Mouse (Mus musculus) heart, postnatal 0 days (tissue): ENCODE results near the gene Ryr2. TPM values are rescaled to one million over a fixed set of nuclear protein-coding genes. Genes with fewer than 3 reads are reported as not detected.

Source experiments
- ATAC-seq: fragments of 200-750 bp; cut with Nextera tagmentation; 2 replicates; pipeline ENCODE4 v1.8.0; 2017; ENCODE audit warnings: low read depth, moderate number of reproducible peaks, moderate library complexity; ENCODE audit not compliant: insufficient read depth
- DNase-seq: peaks from one replicate; pipeline ENCODE4 v3.0.0-alpha.2; 2016; ENCODE audit warnings: low spot score
- H3K27ac ChIP-seq: fragments of 300-500 bp; sonication (generic); 2 replicates; pipeline ENCODE4 v1.5.1; 2014; ENCODE audit warnings: low read depth, mild to moderate bottlenecking
- H3K27me3 ChIP-seq: fragments of 300-500 bp; sonication (generic); 2 replicates; pipeline ENCODE4 v1.6.1; 2014; ENCODE audit warnings: low read length, mixed read lengths; ENCODE audit not compliant: control insufficient read depth, insufficient read depth
- H3K36me3 ChIP-seq: fragments of 300-500 bp; sonication (generic); replicated peaks from 2 replicates; pipeline ENCODE4 v1.6.1; 2014; ENCODE audit warnings: low read length, mixed read lengths; ENCODE audit not compliant: control insufficient read depth, insufficient read depth
- H3K4me1 ChIP-seq: fragments of 300-500 bp; sonication (generic); 2 replicates; pipeline ENCODE4 v1.6.1; 2014; ENCODE audit warnings: antibody characterized with exemption; ENCODE audit not compliant: control insufficient read depth, insufficient read depth
- H3K4me2 ChIP-seq: fragments of 300-500 bp; sonication (generic); 2 replicates; pipeline ENCODE4 v1.6.1; 2014; ENCODE audit warnings: low read depth, mild to moderate bottlenecking, low read length, moderate library complexity
- H3K4me3 ChIP-seq: fragments of 300-500 bp; sonication (generic); 2 replicates; pipeline ENCODE4 v1.5.1; 2014; ENCODE audit warnings: low read depth, low read length
- H3K9ac ChIP-seq: fragments of 300-500 bp; sonication (generic); replicated peaks from 2 replicates; pipeline ENCODE4 v1.6.1; 2014; ENCODE audit warnings: low read depth, low read length, mixed read lengths
- H3K9me3 ChIP-seq: fragments of 300-500 bp; sonication (generic); replicated peaks from 2 replicates; pipeline ENCODE4 v1.6.1; 2016; ENCODE audit warnings: low read length; ENCODE audit not compliant: control insufficient read depth
- CTCF ChIP-seq: IDR thresholded peaks from 2 replicates; pipeline ENCODE4 v1.5.1; 2016; ENCODE audit warnings: antibody characterized with exemption, control low read depth, low read depth
- EP300 ChIP-seq: IDR thresholded peaks from 2 replicates; pipeline ENCODE4 v1.6.1; 2016; ENCODE audit warnings: antibody characterized with exemption, low read depth
- WGBS: fragments of 180-500 bp; shearing (Covaris S2); extraction: QIAGEN DNeasy Blood & Tissue Kit; methylation state at CpG from one replicate; pipeline ENCODE4 v1.1.7; 2014; 5-methylcytosine and 5-hydroxymethylcytosine counted together
- polyA plus RNA-seq: library from polyadenylated mRNA; unstranded; fragments of >200 nt; fragmentation: Nextera tagmentation; extraction: Ambion mirVana; gene quantifications from 2 replicates; pipeline ENCODE4 v1.2.1, GENCODE M21; 2015
- total RNA-seq: library from RNA; depleted of rRNA; stranded (reverse); fragments of >200 nt; gene quantifications from 2 replicates; pipeline ENCODE4 v1.2.3, GENCODE M21; 2014; ENCODE audit warnings: low replicate concordance

Ryr2 gene
- total and polyA plus RNA-seq, 2 experiments from 2014 or later = 61.4 to 396 TPM

DNA sequence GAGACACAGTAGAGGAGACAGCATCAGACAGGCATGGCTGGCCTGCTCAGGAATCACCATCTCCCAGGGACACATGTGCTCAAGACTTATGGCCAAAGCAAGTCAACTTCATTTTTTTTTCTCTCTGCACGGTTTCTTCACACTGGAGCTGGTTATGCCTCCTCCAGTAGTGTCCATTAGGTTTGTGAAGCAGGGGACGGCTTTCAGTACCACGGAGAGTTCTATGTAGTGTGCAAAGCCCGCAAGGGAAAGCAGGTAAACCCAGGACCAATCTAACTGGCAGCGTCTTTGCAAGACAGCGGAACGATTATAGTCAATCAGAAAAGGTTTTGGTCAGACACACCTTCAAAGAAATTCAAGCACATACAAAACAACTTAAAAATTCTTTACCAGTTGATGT is 560.9 kb downstream of the Ryr2 start:
- Histone ChIP-seq H3K27me3 (no peaks in the 10 kb centered on the region), H3K4me1 (no peaks in the 10 kb centered on the region), H3K9ac (no peak overlapping the region), H3K36me3 (no peaks in the 10 kb centered on the region), H3K9me3 (no peaks in the 10 kb centered on the region), H3K27ac (no peak overlapping the region), H3K4me2 (no peak overlapping the region), H3K4me3 (no peak overlapping the region)
- WGBS = 31% methylated on average over 7 of the region's 7 CpGs
- TF ChIP-seq CTCF (no peak), EP300 (no peak)
- DNase-seq (no peak), ATAC-seq (peak; percentile 34; the same call in 1 of the 2 replicates)

DNA sequence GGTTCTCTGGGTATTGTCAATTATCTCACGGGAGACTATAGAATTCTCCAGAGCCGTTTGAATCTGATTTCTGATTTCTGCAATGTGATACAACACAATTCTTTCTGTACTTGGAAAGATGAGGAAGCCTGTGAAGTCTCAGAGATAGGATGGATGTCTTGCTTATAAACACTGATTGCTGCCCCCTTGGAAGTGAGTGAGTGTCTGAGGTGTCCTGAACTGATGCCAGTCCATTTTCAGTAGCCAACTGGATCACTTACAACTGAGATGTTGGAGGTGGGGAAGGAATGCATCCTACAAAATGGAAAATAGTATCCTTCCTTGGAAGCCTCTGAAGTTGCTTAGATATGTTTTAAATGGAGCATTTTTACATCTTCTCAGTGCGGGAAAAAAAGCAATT is 564.2 kb downstream of the Ryr2 start:
- Histone ChIP-seq H3K4me2 (no peak overlapping the region), H3K27me3 (no peaks in the 10 kb centered on the region), H3K4me1 (no peaks in the 10 kb centered on the region), H3K36me3 (no peaks in the 10 kb centered on the region), H3K9me3 (no peaks in the 10 kb centered on the region), H3K4me3 (no peak overlapping the region), H3K27ac (no peak overlapping the region), H3K9ac (no peak overlapping the region)
- TF ChIP-seq CTCF (no peak), EP300 (no peak)
- ATAC-seq = no peak
- 80% methylated on average over 3 of the region's 3 CpGs for WGBS
- DNase-seq = no peak

DNA sequence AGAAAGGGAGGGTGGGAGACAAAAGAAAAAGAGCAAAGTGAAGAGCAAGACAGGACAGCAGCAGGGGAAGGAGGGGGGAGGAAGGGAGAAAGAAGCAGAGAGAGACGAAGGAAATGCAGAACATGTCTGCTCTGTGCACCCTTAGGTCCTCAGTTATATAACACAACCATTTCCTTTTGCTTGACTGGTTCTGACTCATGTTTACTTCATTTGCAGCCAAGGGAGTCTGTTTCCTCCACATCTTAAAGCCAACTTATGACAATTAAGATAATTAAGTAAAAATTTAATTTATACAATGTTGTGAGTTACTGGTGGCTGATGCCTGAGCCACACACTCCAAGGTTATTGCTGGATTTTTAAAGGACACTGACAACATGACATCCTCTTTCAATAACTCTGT is 569.9 kb downstream of the Ryr2 start:
- Histone ChIP-seq H3K27ac (no peak overlapping the region), H3K27me3 (no peaks in the 10 kb centered on the region), H3K4me3 (no peak overlapping the region), H3K4me1 (no peaks in the 10 kb centered on the region), H3K9ac (no peak overlapping the region), H3K36me3 (no peaks in the 10 kb centered on the region), H3K4me2 (no peak overlapping the region), H3K9me3 (no peaks in the 10 kb centered on the region)
- DNase-seq (no peak), ATAC-seq (no peak)
- 46% methylated on average over 1 of the region's 1 CpGs for WGBS
- TF ChIP-seq CTCF (no peak), EP300 (no peak)

GRCm38 (mm10) chr13:11535874-11536273 is 570.9 kb downstream of the Ryr2 start:
- no peak for TF ChIP-seq CTCF
- TF ChIP-seq EP300 = no peak
- Histone ChIP-seq H3K4me3 (no peak overlapping the region), H3K36me3 (no peaks in the 10 kb centered on the region), H3K4me2 (no peak overlapping the region), H3K9ac (no peak overlapping the region), H3K9me3 (no peaks in the 10 kb centered on the region), H3K4me1 (no peaks in the 10 kb centered on the region), H3K27me3 (no peaks in the 10 kb centered on the region), H3K27ac (no peak overlapping the region)
- 73% methylated on average over 3 of the region's 3 CpGs for WGBS
- DNase-seq (no peak), ATAC-seq (no peak)

GRCm38 (mm10) chr13:11533265-11533664 is 573.5 kb downstream of the Ryr2 start:
- WGBS = 19% methylated on average over 2 of the region's 2 CpGs
- TF ChIP-seq EP300 = no peak
- no peak for TF ChIP-seq CTCF
- Histone ChIP-seq H3K9ac (no peak overlapping the region), H3K27me3 (no peaks in the 10 kb centered on the region), H3K4me3 (no peak overlapping the region), H3K4me1 (no peaks in the 10 kb centered on the region), H3K9me3 (no peaks in the 10 kb centered on the region), H3K4me2 (no peak overlapping the region), H3K36me3 (no peaks in the 10 kb centered on the region), H3K27ac (no peak overlapping the region)
- DNase-seq = no peak
- no peak for ATAC-seq
